ENCODE assay signal across 8 mouse cellular contexts in the genomic region with DNA sequence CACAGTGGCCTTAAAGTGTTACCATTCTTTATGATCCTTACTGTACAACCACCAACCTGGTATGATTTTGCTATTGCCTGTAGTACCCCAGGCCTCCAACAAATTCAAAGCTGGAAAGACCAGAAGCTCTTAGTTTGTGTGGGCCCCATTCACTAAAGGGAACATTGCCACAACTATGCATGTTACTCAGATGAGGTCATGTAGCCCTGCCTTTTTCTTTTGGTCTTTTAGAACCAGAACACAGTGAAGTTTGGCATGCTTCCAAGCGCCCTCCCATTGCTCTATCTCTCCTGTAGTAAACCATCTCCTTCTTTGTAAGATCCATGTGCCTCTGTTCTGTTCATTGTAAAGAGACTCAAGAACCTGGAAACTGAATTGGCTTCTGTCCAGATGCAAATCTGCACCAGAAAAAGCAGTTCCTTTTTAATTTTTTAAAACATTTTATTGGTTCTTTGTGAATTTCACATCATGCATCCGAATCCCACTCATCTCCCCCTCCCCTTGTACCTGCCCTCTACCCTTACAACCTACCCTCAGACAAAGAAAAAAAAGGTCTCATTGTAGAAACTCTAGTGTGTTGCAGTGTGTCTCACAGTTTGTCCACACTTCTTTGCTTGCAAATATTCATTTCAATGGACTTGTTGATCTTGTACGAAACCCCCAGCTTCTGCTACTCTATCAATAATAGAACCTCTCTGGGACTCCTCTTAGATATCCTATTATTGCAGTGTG.
DNase-seq lines count a peak whose midpoint lies in the region.

No protein-coding gene starts in this region.

- peak; percentile 5 for DNase-seq in cerebellum, adult 9-10 months
- DNase-seq in cerebellum, postnatal 36 days = no peak
- DNase-seq in layer of hippocampus, adult 9-11 months = peak; percentile 6
- DNase-seq in layer of hippocampus, postnatal 36 days = no peak
- peak; percentile 14 for DNase-seq in urinary bladder, postnatal 25 days (ENCODE audit: low spot score)
- DNase-seq in urinary bladder, adult 2 months (ENCODE audit: low spot score) = no peak
- no peak for DNase-seq in B cell, adult 2 months
- DNase-seq in urinary bladder, postnatal 36 days (ENCODE audit: low spot score in 2 of 2) = no peak

Comparison
In these comparisons a context has a peak if more than half of its experiments do, and no peak if none do; other contexts are left out.
1. DNase-seq: peak in cerebellum, adult 9-10 months (single experiment), layer of hippocampus, adult 9-11 months (single experiment) and urinary bladder, postnatal 25 days (single experiment); none in cerebellum, postnatal 36 days (0 of 2), layer of hippocampus, postnatal 36 days (0 of 2), urinary bladder, adult 2 months (single experiment), B cell, adult 2 months (0 of 2) and urinary bladder, postnatal 36 days (0 of 2).